In genomic region chr10:88848876-88849476, GRCm38 (mm10) we compare ENCODE assay signal across 29 mouse cellular contexts. TPM values are rescaled to one million over a fixed set of nuclear protein-coding genes. Genes with fewer than 3 reads are reported as not detected.
DNase-seq lines count a peak whose midpoint lies in the region; ATAC-seq lines count a peak whose summit lies in the region.
"Had no signal": no experiment of that assay in that cellular context is flagged by ENCODE, and none has a peak within 500 bp of the region (broad histone marks: within the 10 kb centered on the region; RNA-seq: fewer than 3 reads in every experiment).

No protein-coding gene starts in this region.

- H3K4me1 ChIP-seq in heart, embryonic 12.5 days (replicated peaks): no peaks in the 10 kb centered on the region
- H3K4me1 ChIP-seq in kidney, embryonic 15.5 days: no peaks in the 10 kb centered on the region
- H3K4me1 ChIP-seq: embryonic facial prominence, embryonic 15.5 days; forebrain, embryonic 15.5 days; heart, embryonic 10.5 days; hindbrain, embryonic 12.5 days; hindbrain, embryonic 15.5 days had no signal

- no peak overlapping the region for H3K4me2 ChIP-seq in heart, embryonic 12.5 days
- H3K4me2 ChIP-seq in kidney, embryonic 15.5 days: no peak overlapping the region
- H3K4me2 ChIP-seq: embryonic facial prominence, embryonic 15.5 days; forebrain, embryonic 15.5 days; hindbrain, embryonic 12.5 days; hindbrain, embryonic 15.5 days had no signal

- H3K27ac ChIP-seq in heart, embryonic 12.5 days (ENCODE audit: poor library complexity, severe bottlenecking): no peak overlapping the region
- no peak overlapping the region for H3K27ac ChIP-seq in kidney, embryonic 15.5 days
- H3K27ac ChIP-seq: embryonic facial prominence, embryonic 15.5 days; forebrain, embryonic 15.5 days; heart, adult 2 months; heart, embryonic 10.5 days; hindbrain, embryonic 12.5 days; hindbrain, embryonic 15.5 days had no signal

- 78% methylated on average over 7 of the region's 7 CpGs for WGBS in heart, embryonic 12.5 days
- WGBS in kidney, embryonic 15.5 days: 39% methylated on average over 7 of the region's 7 CpGs

- H3K36me3 ChIP-seq in heart, embryonic 12.5 days: no peaks in the 10 kb centered on the region
- no peaks in the 10 kb centered on the region for H3K36me3 ChIP-seq in kidney, embryonic 15.5 days
- H3K36me3 ChIP-seq: embryonic facial prominence, embryonic 15.5 days; forebrain, embryonic 15.5 days; G1E; heart, embryonic 10.5 days; hindbrain, embryonic 12.5 days; hindbrain, embryonic 15.5 days had no signal

- no peaks in the 10 kb centered on the region for H3K27me3 ChIP-seq in heart, embryonic 12.5 days (replicated peaks)
- no peaks in the 10 kb centered on the region for H3K27me3 ChIP-seq in kidney, embryonic 15.5 days
- H3K27me3 ChIP-seq: CH12.LX; embryonic facial prominence, embryonic 15.5 days; forebrain, embryonic 15.5 days; hindbrain, embryonic 12.5 days; hindbrain, embryonic 15.5 days; Patski had no signal

- H3K9me3 ChIP-seq in heart, embryonic 12.5 days (replicated peaks): 0 out of 2 replicates have a peak, but pooled peaks cover 4% of the 10 kb centered on the region
- H3K9me3 ChIP-seq in kidney, embryonic 15.5 days (replicated peaks): no peaks in the 10 kb centered on the region
- H3K9me3 ChIP-seq: embryonic facial prominence, embryonic 15.5 days; forebrain, embryonic 15.5 days; G1E; heart, embryonic 10.5 days; hindbrain, embryonic 12.5 days; hindbrain, embryonic 15.5 days had no signal

- no peak for ATAC-seq in heart, embryonic 12.5 days (ENCODE audit: insufficient number of reproducible peaks, low FRiP score)
- ATAC-seq in kidney, embryonic 15.5 days (replicated peaks; ENCODE audit: low FRiP score): peak; percentile 62; the same call in 1 of the 2 replicates
- ATAC-seq: forebrain, embryonic 15.5 days had no signal

- H3K4me3 ChIP-seq in heart, embryonic 12.5 days: no peak overlapping the region
- H3K4me3 ChIP-seq in kidney, embryonic 15.5 days (replicated peaks): no peak overlapping the region
- H3K4me3 ChIP-seq: embryonic facial prominence, embryonic 15.5 days; forebrain, embryonic 15.5 days; heart, adult 2 months; heart, embryonic 10.5 days; hindbrain, embryonic 12.5 days; hindbrain, embryonic 15.5 days had no signal

- DNase-seq in heart, adult 11 months: peak; percentile 57
- DNase-seq in kidney, adult 9 months: peak; percentile 81
- DNase-seq in kidney, postnatal 10 days: no peak
- peak; percentile 21 for DNase-seq in kidney, postnatal 14 days
- DNase-seq in adrenal gland, postnatal 10 days: no peak
- DNase-seq: adrenal gland, postnatal 14 days; B cell, adult 2 months; cerebellum, adult 11 months; cerebellum, adult 2 months; cerebellum, adult 9-11 months; cerebellum, postnatal 25 days; gastrocnemius, postnatal 25 days; heart, adult 2 months had no signal

- H3K9ac ChIP-seq in heart, embryonic 12.5 days: no peak overlapping the region
- H3K9ac ChIP-seq in kidney, embryonic 15.5 days: no peak overlapping the region
- H3K9ac ChIP-seq: embryonic facial prominence, embryonic 15.5 days; forebrain, embryonic 15.5 days; hindbrain, embryonic 12.5 days; hindbrain, embryonic 15.5 days had no signal

RNA-seq across cellular contexts. Expression of gene Utp20, which starts 22.4 kb away (rescaled TPM):
- 17.1 and 17.3 TPM in 2 replicates for polyA plus RNA-seq in heart, embryonic 12.5 days (2016; fragmentation: Nextera tagmentation; extraction: Ambion mirVana)
- polyA plus RNA-seq in kidney, embryonic 15.5 days (2015; fragmentation: Nextera tagmentation; extraction: Ambion mirVana): 17.1 and 20.9 TPM in 2 replicates
- total RNA-seq in adrenal gland, postnatal 10 days (2021): 10 to 100 TPM; 20.8 to 25.7 TPM

RNA-seq across cellular contexts. Expression of gene Slc5a8, which starts 36.8 kb away (rescaled TPM):
- polyA plus RNA-seq in heart, embryonic 12.5 days (2016; fragmentation: Nextera tagmentation; extraction: Ambion mirVana): 0.04 and 0.08 TPM in 2 replicates
- polyA plus RNA-seq in kidney, embryonic 15.5 days (2015; fragmentation: Nextera tagmentation; extraction: Ambion mirVana): 10.1 and 10.7 TPM in 2 replicates
- total RNA-seq in adrenal gland, postnatal 10 days (2021): under 1 TPM; 0.06 TPM
- total RNA-seq: common myeloid progenitor, adult 5-6 weeks; gastrocnemius, adult 8-10 months; gastrocnemius, postnatal 25 days; heart, adult 2 months; heart, postnatal 25 days; hematopoietic stem cell, adult 5-6 weeks had no signal
- polyA plus RNA-seq: G1E; heart, embryonic 14.5 days; heart, postnatal 0 days had no signal

Comparison
In these comparisons a context has a peak if more than half of its experiments do, and no peak if none do; other contexts are left out.
1. DNase-seq: peak in heart, adult 11 months (single experiment), kidney, adult 9 months (single experiment) and kidney, postnatal 14 days (single experiment); none in kidney, postnatal 10 days (single experiment) and adrenal gland, postnatal 10 days (single experiment).
2. RNA of gene Slc5a8, which starts 36.8 kb away (polyA plus RNA-seq): 10.1 to 10.7 TPM in kidney, embryonic 15.5 days; 0.04 to 0.08 TPM in heart, embryonic 12.5 days; every median in the first group is over 10 times any median in the second.